Mouse (Mus musculus): ENCODE data around the gene Cyp4x1. TPM values are rescaled to one million over a fixed set of nuclear protein-coding genes. Genes with fewer than 3 reads are reported as not detected.
"Not testable (repeated sequence)": the region's sequence is repeated elsewhere in the genome, so short reads cannot be mapped to it uniquely, and the experiment has no call there.

Gene Cyp4x1
- not detected for total RNA-seq (2021)
- long read RNA-seq, experiment 1, result 0 reads
- long read RNA-seq, experiment 2, result 0 reads

DNA sequence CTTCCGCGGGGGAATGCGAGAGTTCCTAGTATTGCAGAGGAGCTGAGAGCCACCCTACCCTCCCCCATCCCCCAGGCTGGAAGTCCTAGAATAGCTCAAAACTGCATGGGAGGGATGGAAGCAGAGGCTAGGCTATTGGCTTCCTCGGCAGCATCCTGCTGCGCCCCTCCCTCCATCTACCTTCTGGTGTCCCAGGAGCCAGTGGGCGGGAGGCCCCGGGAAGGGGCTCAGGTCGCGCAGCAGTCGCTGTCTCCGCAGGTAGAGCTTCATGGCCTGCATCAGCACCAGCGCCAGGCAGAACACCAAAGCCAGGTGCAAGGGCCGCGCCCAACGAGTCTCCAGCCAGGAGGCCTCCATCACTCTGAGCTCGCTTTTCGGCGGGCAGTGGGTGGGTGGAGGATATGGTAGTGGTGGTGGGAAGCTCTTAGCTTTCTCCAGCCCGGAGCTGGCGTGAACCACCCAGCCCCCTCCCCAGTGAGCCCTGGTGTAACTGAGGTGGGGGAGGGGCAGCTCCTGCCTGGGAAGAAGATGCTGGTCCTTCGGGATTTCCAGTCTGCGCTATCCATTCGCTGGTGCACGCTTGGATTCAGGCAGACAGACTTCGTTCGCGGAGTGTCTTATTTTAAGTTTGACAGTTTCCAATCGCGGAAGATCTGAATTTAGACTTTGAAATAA is at the start of gene Cyp4x1:
Gene Cyp4x1, minus strand, starts transcription at position 661 of the 675 bp plus-strand sequence.
- DNase-seq (ENCODE audit: low spot score), result no peak

DNA sequence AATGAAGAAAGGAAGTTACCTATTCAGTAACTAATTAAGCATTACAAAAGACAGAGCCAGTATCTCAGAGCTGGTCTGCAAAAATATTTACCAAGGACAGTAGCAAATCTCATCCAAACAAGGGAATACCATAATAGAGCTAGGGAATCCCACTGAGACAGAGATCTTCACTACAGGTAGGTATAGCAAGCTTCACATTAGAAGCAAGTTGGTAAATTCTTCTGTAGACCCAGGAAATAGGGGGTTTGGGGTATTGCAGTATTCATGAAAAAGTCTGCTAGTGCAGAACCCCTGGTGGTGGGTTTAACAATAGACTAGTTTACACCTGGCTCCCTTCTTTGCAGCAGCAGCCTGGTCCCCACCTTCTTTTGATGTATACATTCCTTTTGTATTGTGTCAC is 42.1 kb upstream of the Cyp4x1 start:
- DNase-seq (ENCODE audit: low spot score), result not testable (repeated sequence)

DNA sequence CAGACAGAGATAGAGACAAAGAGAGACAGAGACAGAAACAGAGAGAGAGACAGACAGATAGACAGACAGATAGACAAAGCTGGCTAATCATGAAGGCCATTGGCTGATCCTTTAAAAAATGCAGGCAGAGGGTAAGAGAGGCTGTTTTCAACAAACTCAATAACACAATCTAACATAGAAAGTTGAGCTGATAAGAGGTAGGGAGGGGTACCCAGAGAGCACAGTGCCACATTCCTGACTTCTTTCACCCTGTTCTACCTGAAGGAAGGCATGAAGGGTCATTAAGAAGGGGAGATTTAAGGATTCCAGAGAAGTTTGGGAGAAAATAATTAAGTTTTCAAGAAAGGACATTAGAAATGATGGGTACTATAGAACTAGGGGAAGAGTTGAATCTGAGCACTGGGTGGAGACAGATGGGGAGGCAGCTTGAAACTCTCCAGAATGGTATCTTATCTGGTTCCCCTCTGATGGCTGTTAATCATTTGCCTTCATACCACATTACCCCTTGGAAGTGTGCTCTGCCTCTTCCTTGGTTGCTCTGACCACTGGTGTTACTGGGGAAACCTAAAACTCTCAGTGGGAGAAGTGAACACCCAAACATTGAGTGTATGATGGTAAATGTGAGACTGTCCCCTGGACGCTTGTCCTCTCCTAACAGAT is 40.7 kb upstream of the Cyp4x1 start:
- no peak for DNase-seq (ENCODE audit: low spot score)

DNA sequence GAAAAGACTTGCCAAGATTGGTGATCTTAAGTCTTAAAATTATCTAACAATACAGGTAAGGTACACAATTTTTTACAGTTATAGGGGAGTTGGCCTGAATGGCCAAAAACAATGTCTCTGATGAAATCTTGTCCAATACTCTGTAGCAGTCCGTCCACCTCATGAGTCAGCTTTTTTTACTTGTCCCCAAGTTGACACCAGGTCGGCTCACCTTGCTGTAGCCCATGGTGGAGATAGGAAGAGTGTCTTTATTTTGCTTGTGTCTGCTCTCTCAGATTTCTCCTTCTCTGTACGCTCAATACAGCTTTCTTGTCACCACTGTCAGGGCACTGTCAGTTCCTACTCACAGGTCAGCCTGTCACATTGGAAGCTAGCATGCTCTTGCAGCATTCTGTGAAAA is 24.9 kb upstream of the Cyp4x1 start:
- DNase-seq (ENCODE audit: low spot score), result not testable (repeated sequence)

DNA sequence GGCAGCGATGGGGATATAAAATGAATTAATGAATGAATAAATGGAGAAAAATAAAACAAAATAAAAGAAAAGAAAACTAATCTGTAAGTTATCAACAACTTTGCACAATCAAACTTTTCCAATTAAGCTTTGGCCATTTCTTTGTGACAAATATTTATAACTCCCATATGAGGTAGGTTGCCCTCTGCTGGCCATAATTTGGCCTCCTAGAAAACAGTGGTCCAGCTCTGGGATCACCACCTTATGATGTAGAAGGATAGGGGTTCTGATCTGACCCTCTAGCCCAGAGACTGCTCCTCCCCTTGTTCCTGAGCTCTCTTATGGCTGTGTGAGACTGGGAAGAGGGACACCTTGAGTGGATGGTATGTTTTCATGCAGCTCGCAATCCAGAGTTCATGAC is 20.6 kb upstream of the Cyp4x1 start:
- DNase-seq (ENCODE audit: low spot score), result no peak

DNA sequence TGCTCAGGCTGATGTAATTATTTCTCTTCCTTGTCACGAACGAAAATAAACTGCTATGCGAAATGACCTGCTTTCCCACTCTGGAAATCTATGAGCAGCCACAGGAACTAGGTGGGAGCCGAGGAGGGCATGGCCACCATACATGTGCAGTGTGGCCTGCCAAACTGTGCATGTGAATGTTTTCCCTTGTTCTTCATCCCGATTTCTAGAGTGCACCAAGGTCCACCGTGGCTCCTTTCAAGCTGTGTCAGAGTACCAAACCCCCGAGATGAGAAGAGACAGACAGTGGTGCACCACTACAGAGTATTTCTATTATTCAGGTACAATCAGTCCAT is 182 bp upstream of the Cyp4x1 start:
- DNase-seq (ENCODE audit: low spot score), result no peak

DNA sequence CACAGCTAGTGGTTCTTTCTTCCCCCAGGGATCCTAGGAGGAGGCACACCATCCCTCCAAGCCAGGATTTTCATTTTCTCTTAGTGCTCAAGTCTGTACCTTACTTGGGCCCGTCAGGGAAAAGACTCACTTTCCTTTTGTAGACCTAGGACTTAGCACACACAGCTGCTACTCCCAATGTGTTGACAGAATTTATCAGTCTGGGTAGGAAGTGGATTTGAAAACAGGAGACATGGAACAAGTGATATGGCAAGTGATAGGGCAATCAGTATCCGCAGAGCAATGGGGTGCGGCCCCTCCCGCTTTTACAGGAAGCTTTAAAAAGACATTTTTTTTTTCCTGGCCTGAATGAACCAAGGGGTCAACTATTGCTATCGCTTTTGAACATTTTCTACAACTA is 996 bp downstream of the Cyp4x1 start:
- no peak for DNase-seq (ENCODE audit: low spot score)

DNA sequence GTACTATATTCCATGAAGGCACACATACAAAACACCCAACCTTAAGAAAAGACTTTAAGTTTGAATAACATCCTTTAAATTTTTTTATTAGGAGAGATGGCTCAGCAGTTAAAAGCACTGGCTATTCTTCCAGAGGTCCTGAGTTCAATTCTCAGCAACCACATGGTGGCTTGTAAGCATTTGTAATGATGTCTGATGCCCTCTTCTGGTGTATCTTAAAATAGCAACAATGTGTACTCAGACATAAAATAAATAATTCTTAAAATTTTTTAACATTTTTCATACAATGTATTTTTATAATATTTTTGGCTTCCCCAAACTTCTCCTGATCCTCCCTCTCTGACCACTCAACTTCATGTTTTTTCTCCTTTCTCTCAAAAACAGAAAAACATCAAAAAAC is 9.4 kb downstream of the Cyp4x1 start:
- no peak for DNase-seq (ENCODE audit: low spot score)

DNA sequence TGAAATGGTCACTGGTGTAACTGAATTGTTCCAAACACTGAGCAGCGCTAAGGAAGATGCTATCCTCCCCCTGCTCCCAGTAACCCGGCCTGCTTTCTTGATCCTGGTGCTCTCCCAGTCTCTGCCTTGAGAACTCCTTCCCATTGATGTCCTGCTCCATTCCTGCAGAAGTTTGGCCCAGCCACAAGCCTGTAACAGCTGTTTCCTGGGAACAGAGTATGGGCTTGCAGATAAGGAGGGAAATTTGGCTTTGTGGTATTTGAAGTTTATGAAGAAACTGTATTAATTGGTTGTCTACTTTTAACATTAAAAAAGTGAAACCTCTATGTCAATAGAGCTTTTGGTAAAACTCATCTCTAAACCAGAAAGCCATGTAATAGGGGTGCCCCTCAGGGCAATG is 10.6 kb downstream of the Cyp4x1 start:
- DNase-seq (ENCODE audit: low spot score), result no peak

DNA sequence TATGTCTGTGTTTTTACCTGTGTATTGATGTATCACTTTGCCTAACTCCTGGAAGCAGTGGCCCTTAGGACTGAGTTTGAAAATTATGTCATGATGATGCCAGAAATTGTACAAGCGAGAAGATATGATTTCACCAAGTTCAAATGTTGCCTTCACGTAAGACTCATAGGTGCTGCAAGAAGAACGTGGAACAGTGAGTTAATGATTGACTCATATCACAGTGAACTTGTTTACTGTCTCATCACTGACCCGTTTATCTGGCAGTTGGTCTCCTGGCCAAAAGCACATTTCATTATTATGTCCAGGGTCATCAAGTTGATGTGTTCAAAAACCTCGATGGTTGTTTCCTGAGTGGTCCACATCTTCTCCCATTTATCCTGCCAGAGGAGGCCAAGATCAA is 12.5 kb downstream of the Cyp4x1 start:
- no peak for DNase-seq (ENCODE audit: low spot score)

DNA sequence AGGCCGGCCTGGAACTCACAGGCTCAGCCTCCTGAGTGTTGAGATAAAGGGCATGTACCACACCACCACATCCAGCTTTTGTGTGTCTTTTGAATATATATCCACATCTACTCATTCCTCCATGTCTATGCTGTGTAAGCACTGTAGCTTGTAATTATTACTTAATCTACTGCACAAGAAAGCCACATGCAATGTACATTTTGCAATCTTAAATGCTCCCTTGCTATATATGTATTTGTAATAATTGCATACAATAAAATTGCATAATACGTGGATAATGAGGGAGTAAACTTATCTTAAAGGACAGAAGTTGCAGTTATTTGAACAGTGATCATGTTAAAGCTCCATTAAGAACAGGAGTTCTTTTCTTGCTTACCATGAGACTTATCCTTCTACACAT is 12.9 kb downstream of the Cyp4x1 start:
- DNase-seq (ENCODE audit: low spot score), result no peak

DNA sequence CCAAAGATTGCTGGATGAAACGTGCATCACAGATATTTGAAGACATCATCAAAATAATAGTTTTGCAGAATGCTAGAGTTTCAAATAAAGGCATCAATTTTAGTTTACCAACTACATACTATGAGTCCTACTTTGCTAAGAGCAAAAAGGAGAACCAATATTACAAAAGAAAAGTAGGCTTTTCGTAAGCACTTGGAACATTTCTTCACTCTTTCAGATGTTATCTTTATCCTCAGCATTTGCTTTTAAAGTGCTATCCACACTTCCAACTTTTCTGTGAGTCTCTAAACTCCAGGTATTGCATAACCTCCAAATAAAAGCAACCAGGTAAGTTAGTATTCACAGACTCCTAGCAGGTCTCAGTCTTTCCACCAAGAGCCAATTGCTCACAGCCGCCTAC is 14.4 kb downstream of the Cyp4x1 start:
- no peak for DNase-seq (ENCODE audit: low spot score)

DNA sequence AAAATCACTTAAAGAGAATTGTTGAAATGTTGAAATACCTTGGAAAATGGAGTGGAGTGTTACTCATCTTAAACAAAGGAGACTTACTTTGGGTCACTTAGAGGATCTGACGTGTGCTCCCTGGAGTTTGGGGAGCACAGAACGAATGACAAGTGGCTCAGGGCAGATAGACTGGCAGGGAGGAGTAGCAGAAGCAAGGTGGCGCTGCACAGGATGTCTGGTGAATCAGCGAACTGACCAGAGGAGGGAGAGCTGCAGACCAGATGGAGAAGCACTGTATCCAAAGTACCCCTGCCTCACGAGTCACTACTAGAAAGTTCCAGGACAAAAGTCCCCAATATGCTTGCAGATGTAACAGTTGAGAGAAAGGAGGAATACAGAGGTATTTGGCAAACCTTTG is 20.8 kb downstream of the Cyp4x1 start:
- DNase-seq (ENCODE audit: low spot score), result no peak

DNA sequence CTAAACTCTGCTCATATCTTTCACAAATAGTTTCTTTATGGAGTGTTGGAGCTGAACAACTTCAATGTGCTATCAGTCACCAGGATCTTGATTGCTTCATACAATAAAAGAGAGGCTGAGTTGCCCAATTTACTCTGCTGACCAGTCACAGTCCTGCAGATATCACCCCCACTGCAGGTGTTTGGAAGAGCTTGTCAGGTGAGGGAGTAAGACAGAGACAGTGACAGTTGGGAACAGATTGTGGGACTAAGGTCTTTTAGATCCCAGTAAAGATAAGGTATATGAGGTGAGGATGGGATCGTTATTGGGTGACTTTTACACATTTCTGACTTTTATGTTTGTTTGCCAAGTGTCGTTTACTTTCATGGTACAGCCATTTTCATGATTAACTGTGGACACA is 22.9 kb downstream of the Cyp4x1 start:
- no peak for DNase-seq (ENCODE audit: low spot score)

DNA sequence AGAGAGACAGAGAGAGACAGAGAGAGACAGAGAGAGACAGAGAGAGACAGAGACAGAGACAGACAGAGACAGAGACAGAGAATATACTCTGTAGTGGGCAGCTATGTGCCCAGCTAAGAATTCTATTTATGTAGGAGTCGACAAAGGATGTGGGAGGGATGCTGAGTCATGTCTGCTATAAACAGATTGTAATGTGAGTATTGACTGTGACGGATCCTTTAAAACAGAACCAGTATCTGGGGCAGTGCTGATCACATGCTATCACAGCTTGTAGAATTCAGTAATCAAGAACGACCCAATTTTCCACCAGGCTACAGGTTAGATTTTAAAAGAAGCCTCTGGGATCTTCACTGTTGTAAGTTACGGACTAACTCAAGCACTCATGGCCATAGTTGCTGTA is 30.6 kb downstream of the Cyp4x1 start:
- no peak for DNase-seq (ENCODE audit: low spot score)

DNA sequence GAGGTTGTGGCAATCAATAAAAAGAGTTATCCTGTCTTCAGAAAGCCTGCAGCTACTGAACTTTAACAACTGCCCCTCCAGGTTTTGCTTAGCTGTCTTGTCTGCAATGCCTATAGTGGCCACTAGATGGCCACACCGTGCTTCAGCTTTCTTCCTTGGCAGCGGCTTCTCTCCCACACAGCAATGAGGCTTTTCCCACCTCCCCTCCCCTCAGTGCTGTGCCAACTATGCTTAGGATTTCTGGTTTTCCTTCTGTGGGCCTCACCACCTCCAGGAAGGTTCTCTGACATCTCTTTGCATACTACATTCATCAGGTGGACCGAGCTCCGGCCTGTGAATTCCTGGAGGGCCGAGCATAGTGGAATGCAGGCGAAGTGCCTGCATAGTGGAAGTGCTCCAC is 32.4 kb downstream of the Cyp4x1 start:
- peak; percentile 25 for DNase-seq (ENCODE audit: low spot score)

DNA sequence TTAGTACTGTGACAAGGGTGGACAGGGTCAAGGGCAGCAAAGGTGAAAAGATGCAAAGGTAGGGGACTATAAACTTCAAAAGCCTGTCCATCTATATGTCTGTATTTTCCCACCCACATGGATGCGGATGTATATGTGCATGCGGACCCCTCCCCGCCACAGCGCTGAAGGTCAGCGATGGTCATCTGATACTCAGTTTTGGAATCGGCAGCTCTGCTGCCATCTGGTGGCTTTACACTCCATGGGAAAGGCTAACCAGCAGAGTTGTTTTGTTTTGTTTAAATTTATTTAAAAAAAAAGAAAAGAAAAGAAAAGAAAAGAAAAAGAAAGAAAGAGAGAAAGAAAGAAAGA is 37.0 kb downstream of the Cyp4x1 start:
- no peak for DNase-seq (ENCODE audit: low spot score)

DNA sequence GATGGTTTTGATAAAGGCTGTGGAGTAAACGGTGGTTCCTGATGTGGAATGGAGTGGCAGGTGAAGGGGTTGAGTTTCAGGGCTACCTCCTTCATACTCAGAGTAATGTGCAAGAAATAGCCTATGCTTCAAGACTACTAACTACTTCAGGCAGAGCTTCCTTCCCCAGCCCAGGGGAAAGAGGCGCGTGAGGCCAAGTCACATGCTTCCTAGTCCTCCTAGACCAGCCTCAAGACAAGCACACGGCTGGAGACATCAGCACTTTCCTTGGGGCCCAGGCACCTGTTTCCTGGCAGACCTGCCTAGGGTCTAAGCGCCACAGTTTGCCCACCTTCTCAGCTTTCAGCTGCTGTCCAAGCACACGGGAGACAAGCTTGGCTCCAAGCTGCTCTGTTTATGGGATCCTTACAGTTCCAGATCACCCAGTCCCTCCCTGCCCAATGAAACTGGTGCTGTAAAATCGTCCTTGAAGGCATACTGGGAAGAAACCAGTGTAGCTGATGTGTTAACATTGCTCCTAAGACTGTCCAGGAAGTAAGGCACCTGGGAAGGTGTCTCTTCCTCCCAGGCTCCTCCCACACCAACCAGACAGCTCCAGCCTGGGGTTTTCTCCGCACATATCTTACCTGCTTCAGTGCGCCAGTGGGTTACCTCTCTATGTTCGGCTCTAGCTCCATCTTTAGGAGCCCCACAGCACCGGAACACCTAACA is 37.5 kb downstream of the Cyp4x1 start:
- DNase-seq (ENCODE audit: low spot score), result no peak

DNA sequence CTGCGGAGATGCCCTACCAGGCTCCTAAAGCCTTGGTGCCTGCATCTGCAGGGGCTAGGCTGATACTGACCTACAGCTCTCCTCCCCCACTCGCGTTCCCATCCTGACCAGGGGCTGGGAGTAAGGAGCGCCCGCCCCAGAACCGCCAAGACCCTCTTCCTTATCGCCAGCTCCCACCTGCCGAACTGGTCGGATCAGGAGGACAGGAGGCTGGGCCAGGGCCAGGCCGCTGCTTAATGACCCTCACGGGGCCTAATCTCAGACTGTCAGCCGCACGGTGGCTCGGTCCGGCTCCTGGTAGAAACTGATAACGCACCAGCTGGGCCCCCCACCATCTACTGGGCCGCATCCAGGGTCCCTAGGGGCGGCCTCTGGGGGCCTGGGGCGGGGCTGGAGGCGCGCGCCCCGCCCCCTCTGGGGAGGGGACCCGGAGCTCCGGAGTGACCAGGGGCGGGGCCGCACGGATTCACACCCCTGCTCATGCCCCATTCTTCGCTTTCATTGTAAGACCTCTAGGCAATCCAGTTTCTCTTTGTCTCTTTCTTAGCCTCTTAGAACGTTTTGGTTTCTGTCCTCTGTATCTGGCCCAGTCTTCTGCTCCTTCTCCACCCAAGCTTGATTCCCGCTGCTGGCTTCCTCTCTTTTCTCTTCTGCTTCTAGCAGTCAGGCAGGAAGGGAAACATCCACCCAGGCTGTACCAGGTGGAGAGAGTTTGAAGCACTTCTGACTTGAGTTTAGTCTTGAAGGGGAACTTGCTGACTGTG is 38.2 kb downstream of the Cyp4x1 start:
- no peak for DNase-seq (ENCODE audit: low spot score)

DNA sequence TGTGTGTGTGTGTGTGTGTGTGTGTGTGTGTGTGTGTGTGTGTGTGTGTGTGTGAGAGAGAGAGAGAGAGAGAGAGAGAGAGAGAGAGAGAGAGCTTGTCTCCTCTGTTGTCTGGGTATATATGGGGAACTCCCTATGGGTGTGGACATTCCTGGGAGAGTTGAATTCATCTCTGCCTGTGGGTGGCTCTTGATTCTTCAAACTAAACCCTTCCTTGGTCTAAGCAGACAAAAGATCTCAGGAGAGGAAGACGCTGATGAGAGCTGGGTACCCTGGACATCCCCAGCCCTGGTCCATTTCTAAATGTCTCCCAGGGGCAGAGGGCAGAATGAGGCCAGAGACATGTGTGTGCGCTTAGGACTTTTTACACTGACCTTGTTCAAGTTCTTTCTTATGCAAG is 40.0 kb downstream of the Cyp4x1 start:
- DNase-seq (ENCODE audit: low spot score), result no peak

DNA sequence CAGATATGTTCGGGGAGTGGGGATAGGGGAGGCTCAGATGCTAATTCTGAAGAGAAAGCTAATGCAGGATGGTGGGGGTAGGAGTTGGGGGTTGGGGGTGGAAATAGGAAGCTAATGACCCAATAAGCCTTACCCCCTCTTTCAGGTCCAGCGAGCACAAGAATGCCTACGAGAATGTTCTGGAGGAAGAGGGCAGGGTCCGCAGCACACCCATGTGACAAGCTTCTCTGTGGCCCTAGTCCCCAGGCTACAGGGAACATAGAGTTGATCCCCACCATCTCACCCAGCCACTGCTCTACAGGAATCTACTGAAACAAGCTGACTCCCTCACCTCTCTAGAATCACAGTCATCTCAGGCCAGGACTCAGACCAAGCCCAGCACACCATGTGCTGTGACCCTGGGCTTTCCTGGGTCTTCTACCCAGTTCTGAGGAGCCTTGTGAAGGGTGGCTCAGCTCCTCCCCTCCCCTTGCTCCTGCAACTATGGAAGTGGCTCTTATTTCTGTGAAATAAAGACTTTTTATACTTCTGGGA is 40.7 kb downstream of the Cyp4x1 start:
- no peak for DNase-seq (ENCODE audit: low spot score)

DNA sequence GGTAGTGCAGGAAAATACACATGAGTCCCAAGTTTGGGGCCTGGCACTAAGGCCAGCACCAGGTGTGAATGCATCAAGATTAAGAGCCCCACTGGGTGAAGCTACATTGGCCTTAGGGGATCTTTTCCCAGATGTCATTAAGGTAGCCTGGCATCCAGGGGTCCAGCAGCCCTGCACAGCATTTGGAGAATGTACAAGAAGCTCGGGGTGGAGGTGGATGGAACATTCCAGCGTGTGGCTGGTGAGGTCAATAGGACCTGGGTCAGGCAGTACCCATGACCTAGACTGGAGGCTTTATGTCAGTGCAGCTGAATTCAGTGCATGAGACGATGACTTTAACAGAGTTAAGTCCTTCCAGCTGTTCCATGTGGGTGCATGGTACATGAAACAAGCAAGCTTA is 42.3 kb downstream of the Cyp4x1 start:
- DNase-seq (ENCODE audit: low spot score), result no peak

Data from gastrocnemius, adult 18-20 months (tissue).